Mouse (Mus musculus): ENCODE measurements around the gene Vmn2r48. TPM values are rescaled to one million over a fixed set of nuclear protein-coding genes. Genes with fewer than 3 reads are reported as not detected.

Vmn2r48 gene
- total RNA-seq (2023) = not detected in 4 replicates

DNA sequence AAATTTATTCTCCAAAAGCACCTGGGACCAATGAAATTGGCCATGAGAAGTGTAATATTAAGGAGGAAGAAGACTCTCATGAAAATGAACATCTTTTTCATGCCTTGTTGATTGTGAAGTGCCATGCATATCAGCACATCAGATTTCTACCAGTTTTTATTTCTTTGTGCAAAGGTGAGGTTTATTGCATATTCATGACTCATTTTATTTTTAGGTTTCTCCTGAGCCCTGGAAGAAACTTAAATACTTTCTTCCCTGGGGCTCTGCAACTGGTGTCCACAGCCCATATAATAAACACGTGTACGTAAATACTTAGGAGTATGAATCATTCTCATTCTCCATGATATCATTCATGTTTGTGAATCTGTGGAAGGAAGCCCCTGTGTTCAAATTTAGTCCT, at the start of gene Vmn2r48:
Vmn2r48 (minus strand) TSS at position 101 of the 400 bp plus-strand sequence.

DNA sequence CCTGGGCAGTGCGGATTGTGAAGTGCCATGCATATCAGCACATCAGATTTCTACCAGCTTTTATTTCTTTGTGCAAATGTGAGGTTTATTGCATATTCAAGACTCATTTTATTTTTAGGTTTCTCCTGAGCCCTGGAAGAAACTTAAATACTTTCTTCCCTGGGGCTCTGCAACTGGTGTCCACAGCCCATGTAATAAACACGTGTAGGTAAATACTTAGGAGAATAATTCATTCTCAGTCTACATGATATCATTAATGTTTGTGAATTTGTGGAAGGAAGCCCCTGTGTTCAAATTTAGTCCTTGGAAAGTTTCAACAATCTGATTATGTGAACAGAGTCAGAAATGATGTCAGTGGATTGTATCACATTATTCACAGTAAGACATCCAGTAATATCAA, 38.8 kb upstream of the Vmn2r48 start, which contains the start of gene Vmn2r49:
Vmn2r49 (minus strand) TSS at position 101 of the 400 bp plus-strand sequence.

Other genes starting within 250 kb of the Vmn2r48 start
- gene Vmn2r46, start 183.0 kb downstream of the Vmn2r48 start, total RNA-seq (2023) = not detected in 4 replicates
- not detected in 4 replicates for gene Vmn2r47, start 112.3 kb downstream of the Vmn2r48 start, total RNA-seq (2023)
- gene Vmn2r49, start 38.7 kb upstream of the Vmn2r48 start, total RNA-seq (2023) = not detected in 4 replicates
- not detected in 4 replicates for gene Vmn2r50, start 99.7 kb upstream of the Vmn2r48 start, total RNA-seq (2023)
- gene Vmn2r51, start 152.2 kb upstream of the Vmn2r48 start, total RNA-seq (2023) = not detected in 4 replicates
- 0.06 to 0.14 TPM (median 0.09 TPM) in 3 of 4 replicates, not detected in the other for gene Vmn2r52, start 223.0 kb upstream of the Vmn2r48 start, total RNA-seq (2023)